Mouse (Mus musculus) heart, adult 8-10 months (tissue): ENCODE measurements at regions not wholly inside any gene's neighbourhood (a gene's known extent, or its start where the extent isn't known, plus 50 kb on each side); places are given as distances from the start of the nearest gene placed in this dataset.

Experiments
- DNase-seq: peaks from one replicate; pipeline ENCODE4 v3.0.0; 2022; ENCODE audit warnings: low spot score

DNA sequence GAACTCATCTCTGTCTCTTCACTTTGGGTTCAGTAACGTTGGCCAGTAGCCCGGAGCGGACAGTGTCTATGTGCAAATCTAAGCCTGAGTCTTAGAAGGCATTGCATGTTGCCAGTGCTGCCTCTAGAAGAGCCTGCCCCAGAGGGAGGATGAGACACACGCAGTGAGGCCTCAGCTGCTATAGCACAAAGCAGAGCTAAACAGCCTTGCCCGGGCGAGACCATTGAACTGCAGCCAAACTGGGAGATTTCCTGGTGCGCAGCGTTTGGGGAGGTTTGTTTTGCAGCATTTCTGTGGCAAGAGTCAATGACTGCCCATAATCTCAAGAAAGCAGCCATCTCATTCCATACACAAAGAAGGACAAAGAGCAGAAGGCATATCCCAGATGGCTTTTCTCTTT lies 164.0 kb downstream of the 3100002H09Rik start:
- DNase-seq, result no peak

DNA sequence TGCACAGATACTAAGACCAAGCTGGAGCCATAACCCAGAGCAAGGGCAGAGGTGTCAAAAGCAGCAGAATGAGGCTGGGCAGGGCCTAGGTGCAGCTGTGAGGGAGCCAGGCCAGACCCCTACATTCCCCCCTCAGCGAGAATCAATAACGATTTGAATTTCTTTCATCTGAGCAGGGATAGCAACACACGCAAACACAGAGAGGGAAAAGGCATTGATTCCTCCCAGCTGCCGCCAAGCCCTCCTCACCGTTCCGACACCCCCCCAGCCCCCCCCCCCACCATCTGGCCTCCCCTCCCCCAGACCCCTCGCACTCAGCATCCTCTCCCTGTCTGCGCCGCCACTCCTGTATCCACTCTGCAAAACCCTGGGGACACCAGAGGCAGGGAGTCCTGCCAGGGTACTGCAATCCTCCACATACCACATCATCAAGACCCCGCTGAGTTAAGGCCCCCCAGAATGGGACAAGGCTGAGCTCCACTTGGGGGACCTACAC lies 166.9 kb downstream of the 3100002H09Rik start:
- DNase-seq, result no peak

DNA sequence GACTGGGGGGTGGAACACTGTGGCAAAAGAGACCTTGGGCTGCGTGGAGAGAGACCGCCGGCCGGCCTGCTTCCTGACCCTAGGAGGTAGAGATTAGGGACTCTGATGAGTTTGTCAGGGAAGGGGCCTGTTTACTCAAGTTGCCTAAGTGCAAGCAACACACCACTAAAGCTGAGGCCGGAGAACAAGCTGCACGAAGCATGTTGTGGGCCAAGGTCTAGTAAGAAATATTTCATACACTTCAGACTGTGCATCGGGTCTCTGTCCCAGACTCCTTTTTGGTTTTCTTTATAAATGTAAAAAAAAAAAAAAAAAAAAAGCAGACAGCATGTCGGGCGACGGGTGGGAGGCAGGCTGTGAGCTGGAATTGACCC lies 167.5 kb downstream of the 3100002H09Rik start:
- no peak for DNase-seq

DNA sequence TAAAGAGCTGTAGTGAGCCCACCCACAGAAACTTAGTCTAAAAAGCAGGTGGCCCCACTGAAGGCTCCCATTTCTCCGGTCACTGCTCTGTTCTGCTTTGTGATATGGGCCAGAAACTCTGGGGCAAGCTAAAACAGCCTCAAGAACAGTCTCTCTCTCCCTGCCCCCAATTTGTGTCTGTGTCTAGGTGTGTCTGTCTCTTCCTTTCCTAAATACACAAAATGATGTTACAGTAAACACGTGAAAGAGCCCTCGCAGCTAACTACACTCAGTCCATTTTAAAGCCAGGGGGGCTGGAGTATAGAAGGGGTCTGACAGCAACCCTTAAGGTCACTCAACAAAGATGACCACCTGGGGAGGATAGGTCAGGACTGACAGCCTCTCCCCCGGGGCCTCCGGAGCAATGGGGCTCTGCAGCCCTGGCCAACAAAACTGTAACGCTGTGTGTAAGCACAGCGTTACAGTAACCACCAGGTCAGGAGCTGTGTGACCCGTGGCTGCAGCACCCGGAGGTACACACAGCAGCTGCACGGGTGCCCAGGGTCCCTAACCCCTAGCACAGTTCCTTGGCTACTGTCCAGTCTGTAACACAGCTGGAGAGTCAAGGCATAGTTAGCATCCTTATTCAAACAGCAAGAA lies 168.0 kb downstream of the 3100002H09Rik start:
- DNase-seq, result no peak

DNA sequence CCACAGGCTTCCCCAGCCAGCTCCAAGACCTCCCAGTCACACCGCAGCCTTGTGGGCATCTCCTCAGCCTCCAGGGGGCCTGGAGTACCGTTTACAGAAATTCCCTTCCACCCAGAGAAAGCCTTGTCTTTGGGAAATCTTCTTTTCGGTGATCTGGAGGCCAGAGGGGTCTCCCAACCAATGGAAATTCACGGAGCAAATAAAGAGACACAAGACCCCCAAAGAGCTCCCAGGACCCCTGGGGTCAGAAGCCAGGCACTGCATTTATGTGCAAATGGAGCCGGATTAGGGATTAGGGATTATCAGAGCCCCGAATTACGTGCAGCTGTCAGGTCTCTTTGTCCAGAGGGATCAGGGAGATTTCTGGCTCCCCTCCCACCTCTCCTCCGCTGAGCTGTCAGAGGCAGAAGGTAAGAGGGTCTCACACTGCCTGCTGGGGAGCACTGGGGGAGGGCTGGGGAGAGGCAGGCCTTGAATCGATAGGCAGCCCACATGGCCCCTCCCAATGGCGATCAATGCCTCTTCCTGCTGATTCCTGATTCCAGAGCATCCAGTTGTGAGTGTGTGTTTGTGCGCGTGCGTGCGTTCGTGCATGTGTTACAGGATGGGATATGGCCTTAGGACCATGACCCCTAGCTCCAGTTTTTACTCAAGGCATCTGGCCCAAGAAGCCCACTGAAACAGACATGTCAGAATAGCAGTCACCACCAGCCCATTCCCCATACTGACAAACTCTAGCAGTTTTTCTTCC lies 168.7 kb downstream of the 3100002H09Rik start:
- no peak for DNase-seq

DNA sequence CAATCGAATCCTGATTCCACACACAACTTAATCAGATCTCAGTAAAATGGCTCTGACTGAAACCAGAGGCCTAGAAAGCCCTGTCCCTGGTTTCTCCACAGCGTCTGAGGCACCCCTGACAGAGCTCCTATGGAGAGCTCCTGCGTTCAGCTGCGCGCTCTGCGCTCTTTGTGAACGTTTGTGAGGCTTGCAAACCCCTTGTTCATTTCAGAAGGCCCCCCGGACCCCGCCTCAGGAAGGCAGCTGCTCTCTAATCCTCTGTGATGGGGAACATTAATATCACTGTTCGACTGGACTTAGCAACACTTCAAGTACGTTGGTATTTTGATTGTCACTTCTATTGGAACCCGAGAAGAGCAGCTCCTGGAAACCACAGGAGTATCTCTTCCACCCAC lies 175.6 kb downstream of the 3100002H09Rik start:
- DNase-seq, result no peak

DNA sequence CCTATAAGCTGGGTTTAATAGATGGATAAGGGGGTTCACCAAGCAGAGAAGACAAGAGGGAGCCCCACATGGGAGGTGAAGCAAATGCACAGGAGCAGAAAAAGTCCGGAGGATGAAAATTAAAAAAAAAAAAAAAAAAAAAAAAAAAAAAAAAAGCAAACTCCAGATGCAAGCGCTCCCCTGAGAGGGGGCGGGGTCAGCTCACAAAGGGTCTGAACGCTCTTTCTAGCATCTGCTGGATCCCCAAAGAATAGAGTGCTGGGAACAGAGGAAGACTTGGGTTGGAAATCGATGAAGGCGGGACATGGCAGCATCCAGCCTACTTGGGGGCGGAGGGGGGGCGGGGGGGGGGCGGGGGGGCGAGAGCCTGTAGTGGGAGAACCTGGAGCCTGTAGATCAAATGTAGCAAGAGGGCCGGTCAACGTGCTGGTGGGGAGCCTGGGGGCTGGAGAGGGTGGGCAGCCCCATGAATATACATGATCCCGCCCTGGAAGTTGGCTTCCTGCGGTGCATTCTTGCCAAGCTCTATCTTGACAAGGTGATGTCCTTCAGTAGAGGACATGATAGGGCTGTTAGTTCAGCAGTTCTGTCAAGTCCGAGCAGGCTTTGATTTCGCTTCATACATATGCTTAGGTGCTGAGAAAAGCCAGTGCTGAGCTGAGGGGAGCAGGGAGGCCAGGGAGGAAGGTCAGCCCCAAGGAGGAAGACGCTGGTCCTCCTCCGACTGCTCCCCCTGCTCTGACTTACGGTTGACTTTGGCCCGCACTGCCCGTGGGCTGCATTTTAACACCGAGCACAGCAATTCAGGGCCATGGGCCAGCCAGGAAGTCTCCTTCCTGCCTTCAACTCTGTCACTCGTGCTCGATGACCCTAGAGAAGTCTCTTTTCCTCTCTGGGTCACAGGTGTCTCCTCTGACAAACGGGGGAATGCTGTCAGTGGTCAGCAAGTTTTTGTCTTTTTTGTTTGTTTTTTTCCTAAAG lies 176.3 kb downstream of the 3100002H09Rik start:
- DNase-seq, result no peak

DNA sequence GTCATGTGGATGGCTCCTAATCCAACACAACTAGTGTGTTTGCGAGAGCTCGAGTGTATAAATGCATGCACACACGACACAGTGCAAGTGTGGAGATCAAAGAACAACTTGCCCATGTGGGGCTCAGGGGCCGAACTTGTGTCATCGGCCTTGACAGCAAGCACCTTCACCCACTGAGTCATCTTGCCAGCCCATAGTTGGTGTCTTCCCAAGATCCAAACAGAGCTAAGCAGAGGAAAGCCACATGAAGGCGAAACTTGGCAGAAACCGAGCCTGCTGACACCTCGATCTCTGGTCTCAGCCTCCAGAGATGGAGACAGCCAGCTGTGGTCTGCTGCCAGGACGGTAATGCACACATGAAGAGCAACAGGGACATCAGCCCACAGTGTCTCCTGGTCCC lies 177.1 kb downstream of the 3100002H09Rik start:
- DNase-seq, result no peak

DNA sequence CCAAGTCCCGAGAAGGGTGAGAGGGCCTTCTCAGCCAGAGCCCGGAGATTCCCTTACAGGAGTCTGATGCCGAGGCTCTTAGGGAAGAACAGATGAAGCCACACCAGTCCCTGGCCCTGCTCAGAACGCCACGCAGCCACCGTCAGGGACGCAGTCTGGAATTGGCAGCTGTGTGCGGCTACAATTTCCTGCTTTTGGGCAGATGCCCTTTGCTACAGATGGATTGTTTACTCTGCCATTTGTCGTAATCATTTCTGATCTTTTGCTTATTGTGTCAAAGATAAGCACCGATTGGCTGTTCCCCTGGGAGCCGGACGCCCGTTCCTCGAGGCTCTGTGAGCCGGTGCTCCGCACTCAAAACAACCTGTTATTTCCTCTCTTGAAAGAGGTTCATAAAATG lies 179.4 kb downstream of the 3100002H09Rik start:
- DNase-seq, result no peak

DNA sequence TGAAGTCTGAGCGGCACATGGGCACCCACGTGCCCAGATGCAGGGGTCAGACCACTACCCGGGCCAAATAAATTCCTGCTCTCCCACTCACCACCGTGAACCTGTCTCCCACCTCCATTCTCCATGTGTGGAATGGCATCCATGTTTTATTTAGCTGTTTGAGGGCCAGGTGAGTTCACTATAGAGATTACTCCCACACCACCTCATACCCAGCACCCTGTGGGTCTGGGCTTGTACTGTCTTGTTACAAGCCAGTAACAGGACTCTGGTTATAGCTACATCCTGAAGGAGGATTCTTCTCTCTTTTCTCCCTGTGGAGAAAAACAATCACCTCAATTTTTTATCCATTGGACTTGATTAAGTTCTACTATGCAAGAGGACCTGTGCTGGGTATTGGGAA lies 181.8 kb downstream of the 3100002H09Rik start:
- no peak for DNase-seq

DNA sequence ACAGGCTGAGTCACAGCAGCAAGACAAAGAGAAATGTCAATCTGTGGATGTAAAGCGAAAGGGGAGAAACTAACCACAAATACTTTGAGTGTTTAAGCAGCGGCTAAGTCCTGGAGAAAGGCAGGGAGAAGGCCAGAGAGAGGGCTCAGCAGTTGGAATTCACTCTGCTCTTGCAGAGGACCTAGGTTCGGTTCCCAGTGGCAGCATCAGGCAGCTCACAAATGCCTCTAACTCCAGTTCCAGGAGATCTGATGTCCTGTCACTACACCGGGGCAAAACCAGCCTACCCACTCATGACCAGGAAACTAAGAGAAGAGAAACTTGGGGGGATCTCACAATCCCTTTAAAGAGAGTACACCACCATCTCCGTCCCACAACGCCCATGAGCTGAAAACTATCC lies 188.2 kb downstream of the 3100002H09Rik start:
- DNase-seq, result no peak

DNA sequence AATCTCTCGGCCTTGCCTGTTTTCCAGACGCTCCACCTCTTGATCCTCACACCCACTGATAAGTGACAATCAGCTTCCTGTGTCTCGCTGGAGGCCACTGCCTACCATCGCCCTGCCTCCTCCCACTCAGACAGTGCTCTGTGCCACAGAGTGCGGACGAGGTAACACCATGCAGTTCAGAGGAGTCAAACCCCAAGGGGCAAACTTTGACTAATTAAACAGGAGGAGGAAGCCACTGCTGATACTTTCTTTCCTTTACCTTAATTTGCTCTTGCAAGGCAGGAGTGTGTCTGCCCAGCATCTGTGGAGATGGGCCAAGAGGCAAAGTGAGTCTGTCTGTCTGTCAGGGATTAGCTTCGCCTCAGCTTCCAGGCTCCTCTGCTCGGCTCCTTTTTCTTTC lies 192.2 kb downstream of the 3100002H09Rik start:
- no peak for DNase-seq

DNA sequence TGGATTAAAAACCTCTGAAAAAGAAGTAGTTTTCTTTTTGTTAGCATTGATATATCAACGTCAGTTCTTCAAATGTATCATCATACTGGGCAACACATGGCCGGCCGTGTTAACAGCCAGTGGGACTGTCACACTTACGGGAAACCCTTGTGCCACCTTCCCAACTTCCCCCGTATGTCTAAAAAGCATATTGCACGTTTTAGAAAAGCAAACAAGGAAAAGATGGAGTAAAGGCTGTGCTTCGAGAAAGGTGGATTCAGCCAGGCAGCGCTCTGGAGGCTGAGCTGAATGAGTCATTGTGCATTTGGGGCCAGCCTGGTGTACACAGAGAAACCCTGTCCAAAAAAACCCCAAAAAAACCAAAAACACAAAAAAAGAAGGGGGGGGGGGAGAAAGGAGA lies 193.4 kb downstream of the 3100002H09Rik start:
- DNase-seq, result no peak

DNA sequence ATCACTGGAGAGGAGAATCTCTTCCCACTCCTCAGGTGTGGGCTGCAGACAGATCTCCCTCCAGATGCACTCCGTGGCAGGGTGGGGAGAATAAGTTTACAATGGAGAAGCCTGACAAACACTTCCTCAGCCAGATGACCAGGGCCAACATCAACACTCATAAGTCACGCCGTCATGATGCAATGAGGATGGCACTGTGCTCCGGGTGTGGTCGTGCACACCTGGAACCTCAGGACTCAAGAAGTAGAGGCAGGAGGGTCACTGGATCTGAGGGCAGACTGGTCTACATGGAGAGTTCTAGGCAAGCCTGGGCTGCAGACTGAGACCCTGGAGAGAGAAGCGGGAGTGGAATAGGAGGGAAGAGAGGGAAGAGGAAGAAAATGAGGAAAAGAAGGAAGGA lies 194.3 kb downstream of the 3100002H09Rik start:
- DNase-seq, result no peak

DNA sequence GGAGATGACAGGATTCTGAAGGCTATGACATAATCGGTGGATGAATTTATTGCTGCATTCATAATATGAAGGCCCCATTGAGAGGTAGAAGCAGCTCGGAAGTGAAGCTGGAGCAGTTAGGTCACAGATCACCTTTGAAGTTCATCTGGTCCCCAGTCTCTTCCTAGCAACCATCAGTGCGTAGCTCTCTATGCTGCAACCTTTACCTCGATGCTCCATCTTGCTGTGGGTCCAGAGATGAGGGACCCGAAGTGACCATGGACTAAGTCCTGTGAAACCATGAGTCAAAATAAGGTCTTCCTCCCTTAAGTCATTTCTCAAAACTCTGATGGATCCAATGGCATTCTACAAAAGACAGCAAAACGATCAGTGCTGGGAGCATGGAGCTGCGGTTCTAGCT lies 196.2 kb downstream of the 3100002H09Rik start:
- DNase-seq, result no peak

DNA sequence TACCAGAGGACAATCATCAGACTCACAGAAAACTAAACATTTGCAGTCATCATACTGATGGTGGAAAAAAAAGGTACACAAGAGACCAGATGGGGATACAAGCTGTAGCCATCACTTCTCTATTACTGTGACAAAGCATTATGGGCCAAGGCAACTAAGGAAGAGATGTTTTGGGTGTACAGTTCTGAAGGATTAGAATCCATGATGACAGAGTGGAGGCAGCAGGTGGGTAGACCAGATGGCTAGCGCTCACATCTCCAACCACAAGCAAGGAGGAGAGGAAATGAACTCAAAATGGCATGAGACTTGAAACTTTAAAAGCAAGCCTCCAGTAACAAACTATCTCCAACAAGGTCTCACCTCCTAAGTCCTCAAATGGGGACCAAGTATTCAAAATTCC lies 201.3 kb downstream of the 3100002H09Rik start:
- DNase-seq, result no peak

DNA sequence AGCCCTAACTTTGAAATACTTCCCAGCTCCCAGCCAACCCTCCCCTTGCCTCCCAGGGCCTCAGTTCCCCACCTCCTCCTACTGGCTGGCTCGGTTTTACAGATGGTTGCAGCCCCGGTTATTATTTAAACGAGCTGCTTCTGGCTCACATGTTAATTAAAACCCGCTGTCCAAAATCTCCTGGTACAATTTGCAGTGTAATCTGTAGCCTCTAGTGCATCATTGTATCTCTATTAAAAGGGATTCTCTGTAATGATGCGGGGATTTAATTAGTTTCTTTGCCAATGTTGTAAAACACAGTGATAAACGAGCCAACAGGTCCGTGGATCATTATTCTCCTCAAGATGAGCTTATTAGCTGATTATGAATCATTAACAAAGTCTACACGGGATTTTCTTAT lies 208.5 kb downstream of the 3100002H09Rik start:
- no peak for DNase-seq

DNA sequence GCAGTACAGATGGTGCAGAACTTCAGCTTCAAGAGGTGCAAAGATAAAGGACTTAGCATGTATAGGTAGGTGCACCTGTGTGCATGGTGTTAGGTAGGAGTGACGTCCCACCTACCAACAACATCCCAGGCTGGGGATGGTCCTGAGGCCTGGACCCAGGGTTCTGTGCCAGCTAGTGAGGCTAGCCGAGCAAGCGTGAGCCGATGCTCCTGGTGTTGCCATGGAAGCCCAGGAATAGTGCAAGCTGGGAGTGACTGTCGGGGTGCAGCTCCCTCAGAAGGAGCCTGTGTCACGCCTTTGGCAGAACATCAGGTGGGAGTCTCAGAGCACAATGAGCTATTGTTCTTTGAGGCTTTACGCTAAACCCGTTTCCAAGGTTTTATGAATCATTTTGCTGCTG lies 209.9 kb downstream of the 3100002H09Rik start:
- DNase-seq, result no peak

DNA sequence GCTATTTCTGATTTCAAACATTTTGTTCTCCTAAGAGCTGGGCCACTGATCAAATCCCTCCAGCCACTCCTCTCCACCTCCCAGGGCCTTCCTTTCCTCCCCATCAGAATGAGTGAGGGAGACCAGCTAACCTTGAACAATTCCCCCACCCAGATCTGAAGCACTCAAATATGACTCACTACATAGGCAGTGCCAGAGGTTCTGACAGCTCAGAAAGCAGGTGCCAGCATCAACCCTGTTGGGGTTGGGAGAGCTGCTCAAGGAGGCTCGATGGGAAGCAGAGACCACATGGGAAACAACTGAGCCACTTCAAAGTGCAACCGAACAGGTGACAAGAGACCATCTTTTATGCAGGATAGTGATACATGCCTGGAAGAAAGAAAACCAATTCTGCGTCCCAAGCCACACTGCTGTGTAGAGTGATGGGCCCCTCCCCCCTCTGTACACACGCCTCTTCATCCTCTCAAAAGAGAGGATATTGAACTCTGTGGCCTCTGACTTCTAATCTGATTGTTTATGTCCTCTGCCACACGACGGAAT lies 210.4 kb downstream of the 3100002H09Rik start:
- no peak for DNase-seq

DNA sequence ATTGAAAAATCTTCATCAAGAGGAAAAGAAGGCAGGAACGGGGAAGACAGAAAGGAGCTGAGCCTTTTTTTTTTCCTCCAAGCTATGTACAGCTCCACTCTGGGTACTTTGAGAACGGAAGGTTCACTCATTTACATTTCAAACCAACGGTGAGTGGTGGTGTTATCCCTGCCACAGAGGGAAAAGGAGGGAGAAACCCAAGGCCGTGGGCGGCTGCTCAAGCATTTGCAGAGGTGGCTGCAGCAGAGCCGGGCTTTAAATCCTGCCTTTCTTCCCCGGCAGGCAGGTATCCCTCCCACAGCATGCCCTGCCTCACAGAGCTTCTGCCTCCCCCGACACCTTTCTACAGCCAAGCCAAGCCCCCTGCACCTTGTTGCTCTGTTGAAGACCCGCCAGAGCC lies 212.2 kb downstream of the 3100002H09Rik start:
- no peak for DNase-seq

DNA sequence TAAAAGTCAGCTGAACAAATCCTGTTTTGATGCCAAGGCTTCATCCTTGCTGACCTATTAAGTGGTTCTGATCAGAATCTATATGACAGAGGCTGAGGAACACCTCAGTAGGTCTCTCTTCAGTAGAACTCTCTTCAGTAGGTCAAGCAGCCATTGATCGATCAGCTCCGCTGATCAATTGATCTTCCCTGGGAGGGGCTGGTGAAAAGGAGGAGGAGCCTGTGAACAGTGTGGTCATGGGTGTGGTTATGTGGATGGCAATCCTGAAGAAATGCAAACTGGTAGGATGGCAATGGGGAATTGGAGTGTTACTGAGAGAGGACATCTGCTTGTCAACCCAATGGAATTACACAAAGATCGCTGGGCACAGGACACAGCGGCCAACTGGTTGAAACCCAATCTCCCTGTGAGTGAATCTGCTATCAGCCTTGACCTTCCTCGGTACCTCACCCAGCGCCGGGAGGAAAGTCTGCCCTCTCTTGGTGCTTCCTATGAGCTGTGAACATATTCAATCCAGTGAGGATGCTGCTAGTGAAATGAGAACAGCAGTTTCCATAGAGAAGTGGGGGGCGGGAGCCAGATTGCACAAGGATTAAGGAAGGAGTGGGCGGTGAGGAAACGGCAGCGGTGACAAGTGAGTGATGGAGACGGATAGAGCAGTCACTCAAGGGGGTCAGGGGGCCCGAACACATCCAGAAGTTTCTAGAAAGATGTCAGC lies 213.9 kb downstream of the 3100002H09Rik start:
- DNase-seq, result no peak
